Mouse (Mus musculus) erythroid progenitor cell, adult 5-6 weeks (primary cell): ENCODE results near the gene Ankrd22. TPM values are rescaled to one million over a fixed set of nuclear protein-coding genes. Genes with fewer than 3 reads are reported as not detected.

Experiments
- ATAC-seq: replicated peaks from 2 replicates; pipeline ENCODE4 v1.8.0; 2016; ENCODE audit warnings: moderate number of reproducible peaks, mild to moderate bottlenecking, moderate TSS enrichment, inconsistent platforms; ENCODE audit not compliant: poor library complexity, low FRiP score, severe bottlenecking
- total RNA-seq, 2 experiments: library from RNA; stranded (forward) in 1 of 2; stranded (reverse) in 1 of 2; fragments of 150-400 nt in 1 of 2; fragments of 186-747, 209-891 nt in 1 of 2; gene quantifications; 2 replicates each; pipeline versions ENCODE4 v1.2.3 to v1.2.4; 2015 to 2017; ENCODE audit warnings: low replicate concordance in 2 of 2

The Ankrd22 gene
- total RNA-seq, 2 experiments from 2014 or later = 4.6 TPM; not detected in 1

- no peak for ATAC-seq
Observed at GRCm38 (mm10) chr19:34101888-34102287, 64.0 kb downstream of the Ankrd22 start.

GRCm38 (mm10) chr19:34100633-34101032 lies 65.2 kb downstream of the Ankrd22 start, which contains the start of gene Lipm:
Gene Lipm, plus strand, starts transcription at chr19:34100933.
- no peak for ATAC-seq

- no peak for ATAC-seq
Observed at GRCm38 (mm10) chr19:34096228-34096627, 69.6 kb downstream of the Ankrd22 start.

- no peak for ATAC-seq
Observed at GRCm38 (mm10) chr19:34095381-34095780, 70.5 kb downstream of the Ankrd22 start.

- no peak for ATAC-seq
Observed at GRCm38 (mm10) chr19:34089011-34089680, 76.7 kb downstream of the Ankrd22 start.

- ATAC-seq = no peak
Observed at GRCm38 (mm10) chr19:34078130-34078529, 87.7 kb downstream of the Ankrd22 start.

GRCm38 (mm10) chr19:34074239-34074638 lies 91.6 kb downstream of the Ankrd22 start:
- ATAC-seq = no peak

Other genes with a start within 250 kb of the Ankrd22 start
- not detected in 2 replicates for gene Lipf, start 204.9 kb downstream of the Ankrd22 start, total RNA-seq (2015; ENCODE audit: low replicate concordance)
- not detected in 2 replicates for gene Lipf, start 204.9 kb downstream of the Ankrd22 start, total RNA-seq (2017; ENCODE audit: low replicate concordance)
- gene Lipk, start 157.8 kb downstream of the Ankrd22 start, total RNA-seq (2015; ENCODE audit: low replicate concordance) = not detected in 2 replicates
- not detected in 2 replicates for gene Lipk, start 157.8 kb downstream of the Ankrd22 start, total RNA-seq (2017; ENCODE audit: low replicate concordance)
- not detected in 2 replicates for gene Lipn, start 98.7 kb downstream of the Ankrd22 start, total RNA-seq (2015; ENCODE audit: low replicate concordance)
- gene Lipn, start 98.7 kb downstream of the Ankrd22 start, total RNA-seq (2017; ENCODE audit: low replicate concordance) = not detected in 2 replicates
- not detected in 2 replicates for gene Lipm, start 65.1 kb downstream of the Ankrd22 start, total RNA-seq (2015; ENCODE audit: low replicate concordance)
- gene Lipm, start 65.1 kb downstream of the Ankrd22 start, total RNA-seq (2017; ENCODE audit: low replicate concordance) = not detected in 2 replicates
- 9.2 and 21.3 TPM in 2 replicates for gene Stambpl1, start 26.2 kb upstream of the Ankrd22 start, total RNA-seq (2015; ENCODE audit: low replicate concordance)
- 2.7 and 7.8 TPM in 2 replicates for gene Stambpl1, start 26.2 kb upstream of the Ankrd22 start, total RNA-seq (2017; ENCODE audit: low replicate concordance)
- gene Acta2, start 89.5 kb upstream of the Ankrd22 start, total RNA-seq (2015; ENCODE audit: low replicate concordance) = 1.4 TPM in 1 of 2 replicates, not detected in the other
- 0.77 TPM in 1 of 2 replicates, not detected in the other for gene Acta2, start 89.5 kb upstream of the Ankrd22 start, total RNA-seq (2017; ENCODE audit: low replicate concordance)
- not detected in 2 replicates for gene Fas, start 124.6 kb upstream of the Ankrd22 start, total RNA-seq (2015; ENCODE audit: low replicate concordance)
- 2.6 and 8.5 TPM in 2 replicates for gene Fas, start 124.6 kb upstream of the Ankrd22 start, total RNA-seq (2017; ENCODE audit: low replicate concordance)